Mouse (Mus musculus): ENCODE results near the gene Ddx19a.
"Not testable (repeated sequence)": the region's sequence is repeated elsewhere in the genome, so short reads cannot be mapped to it uniquely, and the experiment has no call there.

The Ddx19a gene

DNA sequence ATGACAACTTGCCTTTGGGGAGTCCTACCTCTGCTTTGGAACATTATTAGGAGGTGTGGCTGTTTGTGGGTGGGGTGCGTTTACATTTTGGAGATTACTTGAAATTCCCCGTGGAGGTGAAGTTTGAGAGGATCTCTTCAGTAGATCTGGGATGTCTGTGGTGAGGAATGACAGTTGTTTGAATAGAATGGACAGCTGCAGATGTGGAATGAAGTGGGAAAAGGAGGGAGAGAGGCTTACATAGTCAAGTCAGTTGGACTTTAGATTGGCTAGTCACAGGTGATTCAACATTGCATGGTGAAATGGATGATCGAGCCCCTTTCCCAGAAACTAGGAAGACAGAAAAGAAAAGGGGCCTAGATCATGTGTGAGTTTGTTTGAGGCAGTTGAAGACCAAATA lies 65.2 kb downstream of the Ddx19a start:
- no peak for DNase-seq

- peak; percentile 76 for DNase-seq
Measured at GRCm38 (mm10) chr8:110931176-110931939, 66.2 kb downstream of the Ddx19a start.

DNA sequence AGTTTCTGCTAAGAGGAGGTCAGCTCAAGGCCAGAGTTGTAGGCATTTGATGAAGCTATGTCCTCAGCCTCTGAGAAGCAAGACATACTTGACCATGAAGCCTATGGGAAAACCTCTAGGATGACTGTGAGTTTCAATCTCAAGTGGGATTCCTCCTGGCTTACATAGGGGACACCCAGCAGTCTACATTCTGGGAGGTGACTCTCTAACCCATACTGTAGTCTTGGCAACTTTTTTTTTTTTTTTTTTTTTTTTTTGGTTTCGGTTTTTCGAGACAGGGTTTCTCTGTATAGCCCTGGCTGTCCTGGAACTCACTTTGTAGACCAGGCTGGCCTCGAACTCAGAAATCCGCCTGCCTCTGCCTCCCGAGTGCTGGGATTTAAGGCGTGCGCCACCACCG lies 67.9 kb downstream of the Ddx19a start:
- not testable (repeated sequence) for DNase-seq

DNA sequence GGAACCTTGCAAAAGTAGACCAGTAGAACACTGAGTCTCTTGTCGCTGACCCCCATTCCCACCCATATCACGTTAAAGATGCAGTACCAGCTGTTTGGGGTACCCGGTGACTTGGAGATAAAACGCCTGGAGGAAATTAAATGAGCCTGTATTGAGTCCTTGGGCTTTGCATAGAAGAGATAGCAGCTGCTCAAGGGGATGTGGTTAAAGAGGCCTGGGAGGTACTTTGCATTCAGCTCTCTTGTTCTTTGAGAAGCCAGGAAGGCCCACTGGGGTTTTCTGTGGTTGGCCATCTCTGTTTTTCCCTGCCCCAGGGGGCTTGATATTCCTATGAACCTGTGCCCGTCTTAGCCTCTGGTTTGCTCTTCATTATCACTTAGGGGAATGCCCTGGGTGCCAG lies 68.5 kb downstream of the Ddx19a start:
- no peak for DNase-seq

GRCm38 (mm10) chr8:110928435-110928834 lies 69.2 kb downstream of the Ddx19a start:
- no peak for DNase-seq

DNA sequence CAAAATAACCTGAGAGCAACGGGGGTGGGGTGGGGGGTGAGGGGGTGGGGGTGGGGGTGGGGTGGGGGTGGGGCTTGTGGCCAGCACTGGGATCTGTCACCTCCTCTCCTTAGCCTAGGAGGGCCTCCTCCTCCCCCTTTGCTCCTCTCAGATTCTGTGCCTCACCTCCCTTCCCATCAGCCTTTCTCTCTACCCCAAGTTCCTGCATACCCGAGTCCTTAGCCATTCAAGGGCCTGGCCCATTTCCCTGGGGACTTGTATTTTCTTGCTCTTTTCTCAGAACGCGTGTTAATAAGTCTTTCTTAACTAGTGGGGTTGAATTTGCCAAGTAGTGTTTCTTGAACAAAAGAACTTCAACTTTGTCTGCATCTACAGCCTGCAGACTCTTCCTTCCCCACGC lies 70.9 kb downstream of the Ddx19a start:
- DNase-seq, result no peak

- no peak for DNase-seq
Measured at GRCm38 (mm10) chr8:110925691-110926140, 71.9 kb downstream of the Ddx19a start.

All from cerebellum, postnatal 14 days (tissue).